Mouse (Mus musculus) neural tube, embryonic 15.5 days (tissue): Measurements from ENCODE around the gene Nlrp10. TPM values are rescaled to one million over a fixed set of nuclear protein-coding genes. Genes with fewer than 3 reads are reported as not detected.

Experiments used
- ATAC-seq: fragments of 200-750 bp; cut with Nextera tagmentation; 2 replicates; pipeline ENCODE4 v1.8.0; 2017; ENCODE audit warnings: mild to moderate bottlenecking, moderate TSS enrichment, moderate library complexity; ENCODE audit not compliant: low FRiP score
- H3K27ac ChIP-seq: fragments of 300-500 bp; sonication (generic); replicated peaks from 2 replicates; pipeline ENCODE4 v1.5.1; 2015; ENCODE audit warnings: mild to moderate bottlenecking, inconsistent platforms
- H3K27me3 ChIP-seq: fragments of 300-500 bp; sonication (generic); replicated peaks from 2 replicates; pipeline ENCODE4 v1.6.1; 2015; ENCODE audit warnings: inconsistent platforms
- H3K36me3 ChIP-seq: fragments of 300-500 bp; sonication (generic); 2 replicates; pipeline ENCODE4 v1.6.1; 2015; ENCODE audit warnings: inconsistent platforms
- H3K4me1 ChIP-seq: fragments of 300-500 bp; sonication (generic); 2 replicates; pipeline ENCODE4 v1.6.1; 2015; ENCODE audit warnings: inconsistent platforms
- H3K4me2 ChIP-seq: fragments of 300-500 bp; sonication (generic); 2 replicates; pipeline ENCODE4 v1.6.1; 2015; ENCODE audit warnings: inconsistent platforms, mild to moderate bottlenecking, moderate library complexity
- H3K4me3 ChIP-seq: fragments of 300-500 bp; sonication (generic); replicated peaks from 2 replicates; pipeline ENCODE4 v1.5.1; 2015; ENCODE audit warnings: mild to moderate bottlenecking, inconsistent platforms
- H3K9ac ChIP-seq: fragments of 300-500 bp; sonication (generic); replicated peaks from 2 replicates; pipeline ENCODE4 v1.6.1; 2015; ENCODE audit warnings: mild to moderate bottlenecking, inconsistent platforms
- H3K9me3 ChIP-seq: fragments of 300-500 bp; sonication (generic); replicated peaks from 2 replicates; pipeline ENCODE4 v1.6.1; 2016; ENCODE audit warnings: inconsistent platforms
- WGBS: fragments of 180-500 bp; shearing (Covaris S2); methylation state at CpG from one replicate; pipeline ENCODE4 v1.1.7; 2015; ENCODE audit warnings: mixed read lengths; 5-methylcytosine and 5-hydroxymethylcytosine counted together
- polyA plus RNA-seq: library from polyadenylated mRNA; unstranded; fragments of >200 nt; fragmentation: Nextera tagmentation; extraction: Ambion mirVana; gene quantifications from 2 replicates; pipeline ENCODE4 v1.2.1, GENCODE M21; 2015

Gene Nlrp10
- polyA plus RNA-seq, 1 experiment from 2014 or later = not detected

DNA sequence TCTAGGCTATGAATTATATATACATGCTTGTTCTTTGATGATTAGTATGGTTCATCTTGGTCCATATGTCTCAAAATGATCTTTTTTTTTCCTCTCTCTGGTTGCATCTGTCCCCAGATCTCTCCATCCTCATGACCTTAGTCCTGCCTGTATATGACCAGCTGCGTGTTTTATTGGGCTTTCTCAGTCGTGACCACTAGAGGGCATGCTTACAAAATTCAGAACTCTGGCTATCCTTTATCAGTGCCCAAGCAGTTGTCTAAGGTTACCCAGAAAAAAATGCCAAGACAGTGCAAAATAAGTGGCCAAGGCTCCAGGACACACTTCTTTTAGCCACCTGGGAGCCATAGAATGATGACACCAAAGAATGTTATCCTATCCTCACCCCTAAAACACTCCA, 14.0 kb upstream of the Nlrp10 start:
- H3K9me3 ChIP-seq = no peaks in the 10 kb centered on the region
- H3K4me1 ChIP-seq = no peaks in the 10 kb centered on the region
- no peak overlapping the region for H3K4me2 ChIP-seq
- no peak overlapping the region for H3K27ac ChIP-seq
- H3K4me3 ChIP-seq = no peak overlapping the region
- ATAC-seq = peak; percentile 43
- WGBS = 0% methylated on average over 2 of the region's 2 CpGs
- H3K27me3 ChIP-seq = peaks cover 2% of the 10 kb centered on the region; the same call in 1 of the 2 replicates
- H3K9ac ChIP-seq = no peak overlapping the region
- peaks cover 59% of the 10 kb centered on the region for H3K36me3 ChIP-seq

GRCm38 (mm10) chr7:108941466-108941865, 11.5 kb upstream of the Nlrp10 start:
- Histone ChIP-seq H3K4me3 (no peak overlapping the region), H3K4me2 (no peak overlapping the region), H3K9me3 (no peaks in the 10 kb centered on the region), H3K27ac (no peak overlapping the region), H3K27me3 (no peaks in the 10 kb centered on the region), H3K9ac (no peak overlapping the region), H3K36me3 (peaks cover 76% of the 10 kb centered on the region), H3K4me1 (peaks cover 4% of the 10 kb centered on the region)
- no peak for ATAC-seq
- 95% methylated on average over 9 of the region's 9 CpGs for WGBS

DNA sequence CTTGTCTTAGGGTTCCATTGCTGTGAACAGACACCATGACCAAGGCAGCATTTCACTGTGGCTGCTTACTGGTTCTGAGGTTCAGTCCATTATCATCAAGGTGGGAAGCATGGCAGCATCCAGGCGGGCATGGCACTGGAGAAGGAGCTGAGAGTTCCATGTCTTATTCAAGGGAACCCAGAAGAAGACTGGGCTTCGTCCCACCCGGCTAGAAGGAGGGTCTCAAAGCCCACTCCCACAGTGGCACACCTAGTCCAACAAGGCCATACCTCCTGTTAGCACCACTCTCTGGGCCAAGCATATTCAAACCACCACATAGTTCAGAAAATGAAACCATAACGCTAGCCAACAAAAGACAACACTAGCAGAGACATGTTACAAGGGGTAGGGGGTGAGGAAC, 6.6 kb upstream of the Nlrp10 start:
- H3K36me3 ChIP-seq = peaks cover 44% of the 10 kb centered on the region
- WGBS = 97% methylated on average over 4 of the region's 4 CpGs
- H3K4me3 ChIP-seq = no peak overlapping the region
- no peak overlapping the region for H3K9ac ChIP-seq
- no peaks in the 10 kb centered on the region for H3K27me3 ChIP-seq
- peaks cover 21% of the 10 kb centered on the region for H3K4me1 ChIP-seq
- H3K9me3 ChIP-seq = no peaks in the 10 kb centered on the region
- ATAC-seq = no peak
- H3K4me2 ChIP-seq = no peak overlapping the region
- H3K27ac ChIP-seq = no peak overlapping the region

- no peak overlapping the region for H3K27ac ChIP-seq
- ATAC-seq = no peak
- peaks cover 32% of the 10 kb centered on the region for H3K36me3 ChIP-seq
- H3K4me1 ChIP-seq = peaks cover 21% of the 10 kb centered on the region
- H3K4me2 ChIP-seq = peak overlapping the region; percentile 78
- no peaks in the 10 kb centered on the region for H3K27me3 ChIP-seq
- peak overlapping the region; percentile 93 for H3K9ac ChIP-seq
- no peaks in the 10 kb centered on the region for H3K9me3 ChIP-seq
- peak overlapping the region; percentile 92 for H3K4me3 ChIP-seq
- 82% methylated on average over 7 of the region's 7 CpGs for WGBS
Measured at GRCm38 (mm10) chr7:108935411-108935810, 5.4 kb upstream of the Nlrp10 start.

DNA sequence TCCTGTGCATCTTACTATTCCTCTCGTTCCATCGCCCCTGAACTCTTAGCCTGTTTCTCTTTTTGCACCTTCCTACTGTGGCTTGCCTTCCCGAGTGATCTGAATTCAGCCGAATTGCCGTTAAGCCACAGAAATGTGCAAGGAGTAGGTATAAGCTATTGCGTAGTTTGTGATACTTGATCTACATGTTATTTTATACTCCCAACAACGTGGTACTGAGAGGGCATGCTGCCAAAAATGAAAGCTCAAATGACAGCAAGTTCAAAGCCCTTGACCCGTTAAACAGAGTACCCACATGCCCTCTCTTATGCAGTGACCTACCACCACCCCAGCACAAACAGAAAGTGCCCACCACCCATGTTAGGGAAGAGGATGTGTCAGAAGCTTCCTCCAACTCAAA, 4.9 kb upstream of the Nlrp10 start:
- H3K4me2 ChIP-seq = peak overlapping the region; percentile 78
- H3K36me3 ChIP-seq = peaks cover 26% of the 10 kb centered on the region
- peaks cover 21% of the 10 kb centered on the region for H3K4me1 ChIP-seq
- no peaks in the 10 kb centered on the region for H3K9me3 ChIP-seq
- H3K27me3 ChIP-seq = no peaks in the 10 kb centered on the region
- WGBS = 7% methylated on average over 8 of the region's 8 CpGs
- H3K4me3 ChIP-seq = peak overlapping the region; percentile 92
- H3K27ac ChIP-seq = peak overlapping the region; percentile 87; the same call in 1 of the 2 replicates
- peak overlapping the region; percentile 93 for H3K9ac ChIP-seq
- ATAC-seq = peak; percentile 2; the same call in 1 of the 2 replicates

- Histone ChIP-seq H3K9me3 (no peaks in the 10 kb centered on the region), H3K4me2 (peak within 1 kb of the TSS; percentile 78), H3K27ac (peak within 1 kb of the TSS; percentile 87), H3K27me3 (no peaks in the 10 kb centered on the region), H3K4me1 (peaks cover 21% of the 10 kb centered on the region), H3K4me3 (peak within 1 kb of the TSS; percentile 92), H3K9ac (peak within 1 kb of the TSS; percentile 93), H3K36me3 (peaks cover 18% of the 10 kb centered on the region)
- ATAC-seq = peak; percentile 97
- 2% methylated on average over 50 of the region's 50 CpGs for WGBS
Measured at GRCm38 (mm10) chr7:108933794-108934731, 4.1 kb upstream of the Nlrp10 start, which contains the start of gene Eif3f. Gene Eif3f (plus strand): TSS chr7:108934417.

DNA sequence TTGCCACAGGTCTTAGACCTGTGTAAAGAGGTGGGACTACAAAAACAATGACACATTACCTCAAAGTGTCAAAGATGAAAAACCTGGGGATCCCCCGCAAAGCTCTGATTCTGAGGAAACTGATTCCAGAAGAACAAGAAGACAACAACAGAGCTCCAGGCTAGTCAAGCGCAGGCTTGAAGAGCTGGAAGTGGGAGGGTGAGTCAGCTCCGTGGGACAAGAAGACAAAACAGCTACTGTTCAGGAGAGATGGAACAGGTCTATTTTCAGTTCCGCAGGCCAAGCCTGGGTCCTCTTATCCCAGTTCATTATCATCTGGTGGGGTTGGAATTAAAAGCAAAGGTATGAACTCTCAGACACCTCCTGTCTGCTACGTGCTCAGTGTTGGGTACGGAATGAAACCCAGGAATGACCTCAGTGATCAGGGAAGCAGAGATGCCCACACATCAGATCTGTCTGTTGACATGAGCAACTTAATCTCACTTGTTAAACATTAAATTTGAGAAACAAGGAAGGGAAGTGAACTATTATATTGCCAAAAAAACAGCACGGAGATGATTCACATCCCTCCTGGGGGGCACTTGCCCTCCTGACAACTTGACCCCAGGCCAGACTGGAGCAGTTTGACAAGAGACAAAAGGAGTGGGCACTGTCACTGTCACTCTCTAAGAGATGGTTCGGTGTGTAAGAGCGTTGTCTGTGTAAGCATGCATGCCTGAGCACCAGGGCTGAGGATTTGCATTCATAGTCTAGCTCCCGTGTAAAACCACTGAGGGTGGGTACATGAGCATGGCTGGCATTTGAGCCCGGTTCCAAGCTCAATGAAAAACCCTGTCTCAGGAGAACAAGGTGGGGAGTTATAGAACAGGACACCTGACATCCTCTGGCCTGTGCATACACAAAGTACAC, 1.4 kb downstream of the Nlrp10 start:
- no peaks in the 10 kb centered on the region for H3K27me3 ChIP-seq
- H3K9me3 ChIP-seq = no peaks in the 10 kb centered on the region
- ATAC-seq = no peak
- no peak overlapping the region for H3K9ac ChIP-seq
- 85% methylated on average over 11 of the region's 11 CpGs for WGBS
- H3K4me1 ChIP-seq = no peaks in the 10 kb centered on the region
- H3K4me3 ChIP-seq = no peak overlapping the region
- H3K27ac ChIP-seq = no peak overlapping the region
- no peak overlapping the region for H3K4me2 ChIP-seq
- no peaks in the 10 kb centered on the region for H3K36me3 ChIP-seq

- H3K36me3 ChIP-seq = no peaks in the 10 kb centered on the region
- no peak for ATAC-seq
- no peak overlapping the region for H3K9ac ChIP-seq
- H3K27me3 ChIP-seq = no peaks in the 10 kb centered on the region
- H3K4me3 ChIP-seq = no peak overlapping the region
- no peak overlapping the region for H3K27ac ChIP-seq
- no peaks in the 10 kb centered on the region for H3K9me3 ChIP-seq
- no peaks in the 10 kb centered on the region for H3K4me1 ChIP-seq
- WGBS = 77% methylated on average over 4 of the region's 4 CpGs
- no peak overlapping the region for H3K4me2 ChIP-seq
Measured at GRCm38 (mm10) chr7:108927043-108927442, 2.9 kb downstream of the Nlrp10 start.

DNA sequence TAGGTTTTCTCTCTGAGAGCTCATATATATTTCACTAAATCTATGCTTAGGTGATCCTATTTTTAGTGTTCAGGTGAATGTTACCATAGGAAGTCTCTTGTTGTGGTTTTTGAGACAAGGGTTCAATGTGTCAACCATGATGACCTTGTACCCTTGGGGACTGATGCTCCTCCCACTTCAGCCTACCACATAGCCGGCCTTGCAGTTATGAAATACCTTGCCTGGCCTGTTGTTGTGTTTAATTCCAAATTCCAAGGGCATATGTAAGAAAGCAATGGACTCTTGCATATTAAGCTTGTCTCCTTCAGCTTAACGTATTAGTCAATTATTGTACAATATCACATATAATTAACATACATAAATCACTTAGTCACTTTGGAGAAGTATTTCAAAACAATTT, 26.0 kb downstream of the Nlrp10 start:
- H3K9ac ChIP-seq = no peak overlapping the region
- no peak overlapping the region for H3K27ac ChIP-seq
- no peak overlapping the region for H3K4me2 ChIP-seq
- no peaks in the 10 kb centered on the region for H3K9me3 ChIP-seq
- H3K36me3 ChIP-seq = no peaks in the 10 kb centered on the region
- no peaks in the 10 kb centered on the region for H3K4me1 ChIP-seq
- 79% methylated on average over 2 of the region's 2 CpGs for WGBS
- H3K27me3 ChIP-seq = no peaks in the 10 kb centered on the region
- ATAC-seq = no peak
- H3K4me3 ChIP-seq = no peak overlapping the region

DNA sequence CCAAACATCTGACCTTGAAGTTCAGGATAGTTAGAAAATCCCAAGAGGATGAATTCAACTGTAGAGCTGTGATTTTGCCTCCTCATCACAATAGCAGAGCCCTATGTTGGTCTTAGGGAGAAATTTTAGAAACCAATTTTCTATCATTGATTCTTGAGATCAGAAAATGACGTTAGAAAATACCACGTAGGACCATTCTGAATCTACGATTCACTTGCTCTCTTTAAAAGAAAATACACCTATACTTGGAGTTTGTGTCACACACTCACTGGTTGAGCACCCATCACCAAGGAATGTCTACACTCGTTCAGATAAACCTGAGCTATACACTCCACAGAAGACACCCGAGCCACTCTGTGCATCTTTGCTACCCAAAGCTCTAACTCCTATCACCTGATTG, 35.7 kb downstream of the Nlrp10 start, which contains the start of gene Olfr519:
TSS of gene Olfr519 (minus strand) at position 101 of the 400 bp plus-strand sequence.
- H3K27ac ChIP-seq = no peak within 1 kb of the TSS
- no peaks in the 10 kb centered on the region for H3K9me3 ChIP-seq
- ATAC-seq = no peak
- H3K4me2 ChIP-seq = no peak within 1 kb of the TSS
- no peak within 1 kb of the TSS for H3K9ac ChIP-seq
- 91% methylated on average over 5 of the region's 5 CpGs for WGBS
- H3K4me1 ChIP-seq = no peaks in the 10 kb centered on the region
- no peaks in the 10 kb centered on the region for H3K36me3 ChIP-seq
- no peak within 1 kb of the TSS for H3K4me3 ChIP-seq
- H3K27me3 ChIP-seq = no peaks in the 10 kb centered on the region

- H3K4me2 ChIP-seq = no peak within 1 kb of the TSS
- no peaks in the 10 kb centered on the region for H3K36me3 ChIP-seq
- no peaks in the 10 kb centered on the region for H3K27me3 ChIP-seq
- H3K9ac ChIP-seq = no peak within 1 kb of the TSS
- no peak for ATAC-seq
- WGBS = 82% methylated on average over 4 of the region's 4 CpGs
- H3K4me1 ChIP-seq = no peaks in the 10 kb centered on the region
- no peaks in the 10 kb centered on the region for H3K9me3 ChIP-seq
- no peak within 1 kb of the TSS for H3K4me3 ChIP-seq
- no peak within 1 kb of the TSS for H3K27ac ChIP-seq
Measured at GRCm38 (mm10) chr7:108884906-108885305, 45.1 kb downstream of the Nlrp10 start, which contains the start of gene Olfr518. Gene Olfr518 (minus strand): TSS chr7:108885006.
